Mouse (Mus musculus): ENCODE data around the gene Focad. TPM values are rescaled to one million over a fixed set of nuclear protein-coding genes. Genes with fewer than 3 reads are reported as not detected.

Gene Focad
- polyA plus RNA-seq, 1 experiment from 2014 or later = 4.8 TPM

GRCm38 (mm10) chr4:88448976-88449375 is 354.5 kb downstream of the Focad start:
- no peaks in the 10 kb centered on the region for H3K27me3 ChIP-seq (replicated peaks; ENCODE audit: control insufficient read depth, insufficient read depth, low read length)
- no peak overlapping the region for H3K9ac ChIP-seq (ENCODE audit: low read depth, low read length)
- WGBS = 42% methylated on average over 2 of the region's 2 CpGs
- H3K27ac ChIP-seq (ENCODE audit: low read depth, low read length) = no peak overlapping the region
- no peaks in the 10 kb centered on the region for H3K9me3 ChIP-seq (ENCODE audit: control insufficient read depth)
- H3K36me3 ChIP-seq (ENCODE audit: control insufficient read depth, insufficient read depth) = no peaks in the 10 kb centered on the region
- no peak for TF ChIP-seq CTCF (IDR thresholded peaks at IDR 0.05; ENCODE audit: low read depth)
- H3K4me1 ChIP-seq (replicated peaks; ENCODE audit: control insufficient read depth, insufficient read depth, low read length) = no peaks in the 10 kb centered on the region
- H3K4me2 ChIP-seq (replicated peaks; ENCODE audit: low read depth) = no peak overlapping the region
- no peak overlapping the region for H3K4me3 ChIP-seq (ENCODE audit: low read depth, low read length)
- ATAC-seq = no peak

- Histone ChIP-seq H3K4me3 (ENCODE audit: low read depth, low read length) (no peak overlapping the region), H3K9me3 (ENCODE audit: control insufficient read depth) (no peaks in the 10 kb centered on the region), H3K27me3 (replicated peaks; ENCODE audit: control insufficient read depth, insufficient read depth, low read length) (no peaks in the 10 kb centered on the region), H3K9ac (ENCODE audit: low read depth, low read length) (no peak overlapping the region), H3K4me2 (replicated peaks; ENCODE audit: low read depth) (no peak overlapping the region), H3K4me1 (replicated peaks; ENCODE audit: control insufficient read depth, insufficient read depth, low read length) (no peaks in the 10 kb centered on the region), H3K27ac (ENCODE audit: low read depth, low read length) (no peak overlapping the region), H3K36me3 (ENCODE audit: control insufficient read depth, insufficient read depth) (no peaks in the 10 kb centered on the region)
- TF ChIP-seq CTCF (IDR thresholded peaks at IDR 0.05; ENCODE audit: low read depth) = no peak
- no peak for ATAC-seq
- WGBS = 92% methylated on average over 1 of the region's 1 CpGs
These were observed 355.8 kb downstream of the Focad start for GRCm38 (mm10) chr4:88450087-88450765.

GRCm38 (mm10) chr4:88458093-88458492 is 363.7 kb downstream of the Focad start:
- 85% methylated on average over 1 of the region's 1 CpGs for WGBS
- ATAC-seq = no peak
- H3K4me2 ChIP-seq (replicated peaks; ENCODE audit: low read depth) = no peak overlapping the region

GRCm38 (mm10) chr4:88458673-88459072 is 364.2 kb downstream of the Focad start:
- Histone ChIP-seq H3K9ac (ENCODE audit: low read depth, low read length) (no peak overlapping the region), H3K27ac (ENCODE audit: low read depth, low read length) (no peak overlapping the region), H3K4me3 (ENCODE audit: low read depth, low read length) (no peak overlapping the region), H3K4me1 (replicated peaks; ENCODE audit: control insufficient read depth, insufficient read depth, low read length) (no peaks in the 10 kb centered on the region), H3K9me3 (ENCODE audit: control insufficient read depth) (no peaks in the 10 kb centered on the region), H3K4me2 (replicated peaks; ENCODE audit: low read depth) (no peak overlapping the region), H3K27me3 (replicated peaks; ENCODE audit: control insufficient read depth, insufficient read depth, low read length) (no peaks in the 10 kb centered on the region), H3K36me3 (ENCODE audit: control insufficient read depth, insufficient read depth) (no peaks in the 10 kb centered on the region)
- WGBS = 64% methylated on average over 2 of the region's 2 CpGs
- TF ChIP-seq CTCF (IDR thresholded peaks at IDR 0.05; ENCODE audit: low read depth) = no peak
- ATAC-seq = no peak

More at GRCm38 (mm10) chr4:88458093-88458492, 363.7 kb downstream of the Focad start:
- Histone ChIP-seq H3K9ac (ENCODE audit: low read depth, low read length) (no peak overlapping the region), H3K9me3 (ENCODE audit: control insufficient read depth) (no peaks in the 10 kb centered on the region), H3K4me1 (replicated peaks; ENCODE audit: control insufficient read depth, insufficient read depth, low read length) (no peaks in the 10 kb centered on the region), H3K27ac (ENCODE audit: low read depth, low read length) (no peak overlapping the region), H3K36me3 (ENCODE audit: control insufficient read depth, insufficient read depth) (no peaks in the 10 kb centered on the region), H3K27me3 (replicated peaks; ENCODE audit: control insufficient read depth, insufficient read depth, low read length) (no peaks in the 10 kb centered on the region), H3K4me3 (ENCODE audit: low read depth, low read length) (no peak overlapping the region)
- TF ChIP-seq CTCF (IDR thresholded peaks at IDR 0.05; ENCODE audit: low read depth) = no peak

MicroRNAs encoded within 50 kb of the gene (microRNA counts, 519-probe panel; counts per million panel counts)
- not detected for microRNA mmu-miR-491

Small RNAs within 50 kb of the gene (microRNA-seq; reads per million reads assigned to microRNA genes)
- gene Mir491 = 4.9 reads per million, percentile 12 among the genes with 10 or more reads in this experiment

Other genes starting within 250 kb of the Focad start
- 17.5 and 20.0 TPM in 2 replicates for gene Mllt3, start 61.3 kb upstream of the Focad start, polyA plus RNA-seq (2015; fragmentation: Nextera tagmentation; extraction: Ambion mirVana)

Data from intestine, postnatal 0 days (tissue).